Mouse (Mus musculus) G1E (cell line): Measurements from ENCODE around the gene Tnpo3.

Experiments used
- CTCF ChIP-seq: IDR thresholded peaks from 2 replicates; pipeline ENCODE4 v1.5.1; 2012; ENCODE audit warnings: low read depth, low read length, inconsistent platforms, mixed read lengths
- GATA1 ChIP-seq: IDR thresholded peaks from 2 replicates; pipeline ENCODE4 v1.6.1; 2012; ENCODE audit warnings: borderline replicate concordance, low read length, inconsistent platforms, mixed read lengths
- TAL1 ChIP-seq: conservative IDR thresholded peaks from 2 replicates; pipeline ENCODE4 v1.6.1; 2012; ENCODE audit warnings: low read depth, low read length, inconsistent platforms, mixed read lengths

- TF ChIP-seq CTCF (no peak), GATA1 (no peak), TAL1 (no peak)
Observed at GRCm38 (mm10) chr6:29528561-29529443, 80.9 kb downstream of the Tnpo3 start.
